ENCODE assay signal across 9 mouse cellular contexts in genomic region chr11:108961651-108962065, GRCm38 (mm10). TPM values are rescaled to one million over a fixed set of nuclear protein-coding genes. Genes with fewer than 3 reads are reported as not detected.
DNase-seq lines count a peak whose midpoint lies in the region; ATAC-seq lines count a peak whose summit lies in the region.
"Had no signal": no experiment of that assay in that cellular context is flagged by ENCODE, and none has a peak within 500 bp of the region (broad histone marks: within the 10 kb centered on the region; RNA-seq: fewer than 3 reads in every experiment).

No protein-coding gene starts in this region.

- H3K4me3 ChIP-seq in neural tube, embryonic 11.5 days (ENCODE audit: low read depth, low read length) = no peak overlapping the region
- no peak overlapping the region for H3K4me3 ChIP-seq in hindbrain, embryonic 11.5 days (ENCODE audit: low read depth, low read length)

- H3K9me3 ChIP-seq in neural tube, embryonic 11.5 days (ENCODE audit: control insufficient read depth, low read length) = no peaks in the 10 kb centered on the region
- H3K9me3 ChIP-seq in hindbrain, embryonic 11.5 days (ENCODE audit: control insufficient read depth, low read length) = no peaks in the 10 kb centered on the region

- no peaks in the 10 kb centered on the region for H3K27me3 ChIP-seq in neural tube, embryonic 11.5 days (ENCODE audit: control insufficient read depth, insufficient read depth, low read length)
- no peaks in the 10 kb centered on the region for H3K27me3 ChIP-seq in hindbrain, embryonic 11.5 days (ENCODE audit: control insufficient read depth, insufficient read depth, low read length)

- no peak for ATAC-seq in neural tube, embryonic 11.5 days (ENCODE audit: insufficient read depth, low FRiP score, low TSS enrichment)
- ATAC-seq in hindbrain, embryonic 11.5 days (ENCODE audit: low FRiP score) = no peak

- DNase-seq in neural tube, embryonic 11.5 days (ENCODE audit: low spot score) = peak; percentile 34
- no peak for DNase-seq in neural tube, embryonic 10.5 days (ENCODE audit: extremely low spot score, low spot score)
- no peak for DNase-seq in hindbrain, embryonic 11.5 days (ENCODE audit: low spot score)
- peak; percentile 19 for DNase-seq in lung, postnatal 25 days (ENCODE audit: low spot score)
- DNase-seq in frontal cortex, postnatal 10 days (ENCODE audit: low spot score in 2 of 2) = no peak
- no peak for DNase-seq in spleen, adult 18-20 months
- DNase-seq in adrenal gland, postnatal 10 days = no peak
- no peak for DNase-seq in thymus, postnatal 4 days
- DNase-seq: cerebellum, adult 8-10 months had no signal

- H3K4me2 ChIP-seq in neural tube, embryonic 11.5 days (ENCODE audit: low read depth) = peak overlapping the region; percentile 15
- H3K4me2 ChIP-seq in hindbrain, embryonic 11.5 days (replicated peaks; ENCODE audit: low read depth, low read length) = no peak overlapping the region

- WGBS in neural tube, embryonic 11.5 days = 2% methylated on average over 11 of the region's 11 CpGs
- WGBS in hindbrain, embryonic 11.5 days = 3% methylated on average over 11 of the region's 11 CpGs

- no peaks in the 10 kb centered on the region for H3K36me3 ChIP-seq in neural tube, embryonic 11.5 days (ENCODE audit: control insufficient read depth, insufficient read depth, low read length)
- H3K36me3 ChIP-seq in hindbrain, embryonic 11.5 days (ENCODE audit: control insufficient read depth, insufficient read depth, low read length) = no peaks in the 10 kb centered on the region

- H3K27ac ChIP-seq in neural tube, embryonic 11.5 days (ENCODE audit: low read depth, low read length) = no peak overlapping the region
- H3K27ac ChIP-seq in hindbrain, embryonic 11.5 days (ENCODE audit: low read depth, low read length) = peak overlapping the region; percentile 54; the same call in 1 of the 2 replicates

- H3K4me1 ChIP-seq in neural tube, embryonic 11.5 days (ENCODE audit: control insufficient read depth, insufficient read depth, low read length) = peaks cover 16% of the 10 kb centered on the region; the same call in 1 of the 2 replicates
- H3K4me1 ChIP-seq in hindbrain, embryonic 11.5 days (replicated peaks; ENCODE audit: control insufficient read depth, insufficient read depth, low read length) = 0 out of 2 replicates have a peak, but pooled peaks cover 2% of the 10 kb centered on the region

- H3K9ac ChIP-seq in neural tube, embryonic 11.5 days (ENCODE audit: low read length) = peak overlapping the region; percentile 24; the same call in 1 of the 2 replicates
- peak overlapping the region; percentile 24; the same call in 1 of the 2 replicates for H3K9ac ChIP-seq in hindbrain, embryonic 11.5 days (ENCODE audit: low read depth, low read length)

RNA-seq across cellular contexts. Expression of gene Axin2, which starts 41.5 kb away (rescaled TPM):
- 16.4 and 21.2 TPM in 2 replicates for polyA plus RNA-seq in neural tube, embryonic 11.5 days (2014; fragmentation: Nextera tagmentation; extraction: Ambion mirVana)
- 20.1 and 26.5 TPM in 2 replicates for polyA plus RNA-seq in hindbrain, embryonic 11.5 days (2014; fragmentation: Nextera tagmentation; extraction: Ambion mirVana)
- total RNA-seq in adrenal gland, postnatal 10 days (2021) = 10 to 100 TPM; 31.5 to 35.3 TPM

Comparison
In these comparisons a context has a peak if more than half of its experiments do, and no peak if none do; other contexts are left out.
1. DNase-seq: peak in neural tube, embryonic 11.5 days (single experiment) and lung, postnatal 25 days (single experiment); none in neural tube, embryonic 10.5 days (single experiment), hindbrain, embryonic 11.5 days (single experiment), frontal cortex, postnatal 10 days (0 of 2), spleen, adult 18-20 months (0 of 2), adrenal gland, postnatal 10 days (single experiment) and thymus, postnatal 4 days (single experiment).